Mouse (Mus musculus) hindbrain, embryonic 12.5 days (tissue): ENCODE data around the gene Otud4. TPM values are rescaled to one million over a fixed set of nuclear protein-coding genes. Genes with fewer than 3 reads are reported as not detected.
"Not testable (repeated sequence)": the region's sequence is repeated elsewhere in the genome, so short reads cannot be mapped to it uniquely, and the experiment has no call there.

ENCODE experiments used
- ATAC-seq: fragments of 200-750 bp; cut with Nextera tagmentation; 2 replicates; pipeline ENCODE4 v1.8.0; 2017; ENCODE audit warnings: moderate TSS enrichment; ENCODE audit not compliant: low FRiP score
- H3K27ac ChIP-seq: fragments of 300-500 bp; sonication (generic); 2 replicates; pipeline ENCODE4 v1.5.1; 2016; ENCODE audit warnings: mild to moderate bottlenecking
- H3K27me3 ChIP-seq: fragments of 300-500 bp; sonication (generic); 2 replicates; pipeline ENCODE4 v1.6.1; 2016; ENCODE audit warnings: mild to moderate bottlenecking
- H3K36me3 ChIP-seq: fragments of 300-500 bp; sonication (generic); 2 replicates; pipeline ENCODE4 v1.6.1; 2016; ENCODE audit warnings: mild to moderate bottlenecking
- H3K4me1 ChIP-seq: fragments of 300-500 bp; sonication (generic); 2 replicates; pipeline ENCODE4 v1.6.1; 2016
- H3K4me2 ChIP-seq: fragments of 300-500 bp; sonication (generic); replicated peaks from 2 replicates; pipeline ENCODE4 v1.6.1; 2016; ENCODE audit warnings: mild to moderate bottlenecking
- H3K4me3 ChIP-seq: fragments of 300-500 bp; sonication (generic); 2 replicates; pipeline ENCODE4 v1.5.1; 2016; ENCODE audit warnings: mild to moderate bottlenecking
- H3K9ac ChIP-seq: fragments of 300-500 bp; sonication (generic); 2 replicates; pipeline ENCODE4 v1.6.1; 2016; ENCODE audit warnings: mild to moderate bottlenecking, moderate library complexity
- H3K9me3 ChIP-seq: fragments of 300-500 bp; sonication (generic); replicated peaks from 2 replicates; pipeline ENCODE4 v1.6.1; 2016; ENCODE audit warnings: mild to moderate bottlenecking
- WGBS: fragments of 180-500 bp; shearing (Covaris S2); methylation state at CpG from one replicate; pipeline ENCODE4 v1.1.7; 2016; 5-methylcytosine and 5-hydroxymethylcytosine counted together
- polyA plus RNA-seq: library from polyadenylated mRNA; unstranded; fragments of >200 nt; fragmentation: Nextera tagmentation; extraction: Ambion mirVana; gene quantifications from 2 replicates; pipeline ENCODE4 v1.2.1, GENCODE M21; 2016

Gene Otud4
- polyA plus RNA-seq, 1 experiment from 2014 or later, result 19.3 TPM

DNA sequence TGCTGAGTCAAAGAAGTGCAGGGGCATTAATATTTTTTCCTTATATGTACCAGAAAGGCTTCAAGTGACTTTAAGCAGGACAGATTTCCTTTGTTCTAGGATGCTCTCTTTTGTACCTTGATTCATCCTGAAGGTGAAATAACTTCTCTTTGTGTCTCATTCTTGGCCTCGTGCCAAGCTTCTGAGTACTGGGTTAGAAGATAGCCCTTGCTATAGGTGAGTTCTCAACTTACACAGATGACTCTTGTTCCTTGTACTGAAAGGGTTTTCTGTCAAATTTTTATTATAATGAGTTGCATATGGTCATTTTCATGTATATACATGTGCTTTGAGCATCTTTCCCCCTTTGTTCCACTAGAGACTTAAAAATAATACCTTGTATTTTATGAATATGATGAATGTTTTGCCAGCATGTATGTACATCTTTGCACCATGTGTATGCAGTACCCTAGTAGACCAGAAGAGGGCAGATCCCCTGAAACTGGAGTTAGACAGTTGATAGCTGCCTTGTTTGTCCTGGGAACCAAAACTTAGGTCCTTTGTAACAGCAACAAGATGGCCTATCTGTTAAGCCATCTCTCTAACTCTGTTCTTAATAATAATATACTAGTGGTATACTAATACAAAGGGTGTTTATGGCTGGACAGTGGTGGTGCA is 10.9 kb downstream of the Otud4 start:
- 92% methylated on average over 1 of the region's 1 CpGs for WGBS
- no peaks in the 10 kb centered on the region for H3K4me1 ChIP-seq
- peaks cover 30% of the 10 kb centered on the region for H3K36me3 ChIP-seq
- no peak overlapping the region for H3K4me2 ChIP-seq
- H3K4me3 ChIP-seq, result no peak overlapping the region
- no peaks in the 10 kb centered on the region for H3K9me3 ChIP-seq
- no peak overlapping the region for H3K27ac ChIP-seq
- no peak overlapping the region for H3K9ac ChIP-seq
- ATAC-seq, result no peak
- H3K27me3 ChIP-seq, result no peaks in the 10 kb centered on the region

DNA sequence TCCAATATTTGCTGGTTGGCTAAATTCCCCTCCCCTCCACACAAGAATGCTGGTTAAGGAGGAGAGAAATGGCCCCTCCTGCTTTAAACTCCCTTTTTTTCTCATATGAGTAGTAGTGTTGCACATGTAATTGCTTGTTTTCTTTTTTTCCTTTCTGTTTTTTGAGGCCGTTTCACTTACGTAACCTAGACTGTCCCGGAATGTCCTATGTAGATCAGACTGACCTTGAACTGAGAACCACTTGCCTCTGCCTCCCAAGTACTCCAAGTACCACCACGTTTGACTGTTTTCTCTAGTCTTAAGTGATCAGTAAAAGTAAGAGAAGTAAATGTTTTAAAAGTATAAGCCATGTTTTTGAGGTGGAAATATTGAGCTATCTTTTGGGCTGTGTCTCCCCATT is 14.3 kb downstream of the Otud4 start:
- no peak for ATAC-seq
- no peak overlapping the region for H3K9ac ChIP-seq
- no peaks in the 10 kb centered on the region for H3K27me3 ChIP-seq
- peaks cover 26% of the 10 kb centered on the region for H3K36me3 ChIP-seq
- H3K4me1 ChIP-seq, result no peaks in the 10 kb centered on the region
- no peak overlapping the region for H3K27ac ChIP-seq
- WGBS, result 97% methylated on average over 4 of the region's 4 CpGs
- no peaks in the 10 kb centered on the region for H3K9me3 ChIP-seq
- no peak overlapping the region for H3K4me2 ChIP-seq
- no peak overlapping the region for H3K4me3 ChIP-seq

DNA sequence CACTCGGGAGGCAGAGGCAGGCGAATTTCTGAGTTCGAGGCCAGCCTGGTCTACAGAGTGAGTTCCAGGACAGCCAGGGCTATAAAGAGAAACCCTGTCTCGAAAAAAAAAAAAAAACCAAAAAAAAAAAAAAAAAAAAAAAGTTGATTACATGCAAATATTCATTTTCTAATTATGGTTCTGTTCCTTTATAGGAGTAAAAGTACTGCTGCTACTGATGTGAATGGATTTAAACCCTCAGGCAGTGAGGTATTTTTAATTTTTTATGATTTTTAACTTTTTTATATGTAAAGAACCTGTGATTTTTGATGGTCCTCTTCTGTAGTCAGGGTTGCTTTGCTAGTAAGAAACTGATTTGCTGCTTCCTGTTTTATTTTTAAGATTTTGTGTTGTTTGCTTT is 19.3 kb downstream of the Otud4 start:
- not testable (repeated sequence) for ATAC-seq, H3K9ac ChIP-seq, H3K27me3 ChIP-seq, H3K4me3 ChIP-seq, H3K9me3 ChIP-seq, H3K4me2 ChIP-seq, H3K4me1 ChIP-seq, H3K27ac ChIP-seq
- H3K36me3 ChIP-seq, result peaks cover 47% of the 10 kb centered on the region
- 97% methylated on average over 3 of the region's 4 CpGs for WGBS

DNA sequence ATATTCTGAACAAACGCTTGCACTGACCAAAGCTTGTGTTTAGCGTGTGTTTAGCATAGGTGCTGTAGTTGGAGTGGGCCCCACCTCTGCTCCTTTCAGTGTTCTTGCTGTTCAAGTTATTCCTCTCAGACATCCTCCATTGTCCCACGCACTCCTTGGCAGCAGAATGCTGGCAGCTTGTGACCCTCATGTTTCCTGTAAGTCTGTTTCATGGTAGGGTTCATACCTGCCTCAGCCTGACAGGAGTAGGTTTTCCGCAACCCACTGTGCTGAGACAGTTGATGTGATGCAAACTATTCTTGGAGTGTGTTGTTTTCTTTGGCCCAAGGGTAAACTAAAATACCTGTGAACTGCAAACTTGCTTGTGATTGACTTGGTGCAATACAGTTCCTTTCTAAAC is 37.0 kb downstream of the Otud4 start:
- Histone ChIP-seq H3K27me3 (no peaks in the 10 kb centered on the region), H3K9ac (no peak overlapping the region), H3K27ac (no peak overlapping the region), H3K4me2 (no peak overlapping the region), H3K9me3 (no peaks in the 10 kb centered on the region), H3K4me1 (peaks cover 5% of the 10 kb centered on the region; the same call in 1 of the 2 replicates), H3K4me3 (no peak overlapping the region), H3K36me3 (peaks cover 29% of the 10 kb centered on the region)
- ATAC-seq, result no peak
- WGBS, result 92% methylated on average over 4 of the region's 4 CpGs

DNA sequence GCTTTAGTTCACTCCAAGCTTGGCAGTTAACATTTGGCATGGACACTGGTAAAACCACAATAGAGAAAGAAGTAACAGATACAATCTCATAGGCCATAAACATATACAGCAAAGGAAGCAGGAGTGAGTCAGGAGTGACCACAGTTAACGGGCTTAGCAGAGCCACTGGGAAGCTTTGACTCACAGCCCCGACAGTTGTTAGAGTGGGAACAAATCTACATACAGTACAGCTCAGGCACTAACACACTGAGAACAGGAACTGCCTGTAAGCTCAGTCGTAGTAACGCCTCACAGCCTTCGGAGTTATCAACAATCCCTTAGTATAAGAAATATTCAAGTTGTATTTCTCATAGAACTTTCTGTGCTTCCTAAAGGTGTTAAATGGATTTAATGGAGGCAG is 39.6 kb downstream of the Otud4 start:
- H3K36me3 ChIP-seq, result peaks cover 25% of the 10 kb centered on the region
- WGBS, result 70% methylated on average over 5 of the region's 5 CpGs
- ATAC-seq, result no peak

DNA sequence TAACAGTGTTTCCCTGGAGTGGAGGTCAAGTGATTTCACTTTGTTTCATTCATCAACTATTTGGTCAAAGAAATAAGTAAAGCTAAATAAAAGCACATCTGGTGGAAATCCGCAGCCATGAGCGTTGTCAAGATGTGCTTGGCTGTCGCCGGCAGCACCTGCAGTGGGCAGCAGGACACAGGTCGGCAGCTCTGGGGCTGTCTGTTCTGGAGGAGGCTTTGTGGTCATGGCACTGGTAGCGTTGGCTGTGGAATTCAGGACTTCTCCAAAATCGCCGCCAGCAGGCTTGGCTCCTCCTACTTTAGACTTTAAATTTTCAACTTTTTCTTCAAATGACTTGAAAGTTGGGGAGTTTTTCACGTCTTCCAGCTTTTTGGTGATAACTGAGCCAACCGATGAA is 40.7 kb downstream of the Otud4 start:
- Histone ChIP-seq H3K4me2 (peak overlapping the region; percentile 61; the same call in 1 of the 2 replicates), H3K4me3 (peak overlapping the region; percentile 29; the same call in 1 of the 2 replicates), H3K36me3 (peaks cover 26% of the 10 kb centered on the region)
- WGBS, result 53% methylated on average over 10 of the region's 10 CpGs
- H3K27me3 ChIP-seq, ATAC-seq, H3K27ac ChIP-seq, H3K9ac ChIP-seq, H3K9me3 ChIP-seq, H3K4me1 ChIP-seq: not testable (repeated sequence)

More for the DNA sequence above, 39.6 kb downstream of the Otud4 start:
- peaks cover 5% of the 10 kb centered on the region; the same call in 1 of the 2 replicates for H3K4me1 ChIP-seq
- no peak overlapping the region for H3K9ac ChIP-seq
- no peaks in the 10 kb centered on the region for H3K27me3 ChIP-seq
- no peak overlapping the region for H3K27ac ChIP-seq
- no peaks in the 10 kb centered on the region for H3K9me3 ChIP-seq
- no peak overlapping the region for H3K4me3 ChIP-seq
- no peak overlapping the region for H3K4me2 ChIP-seq

DNA sequence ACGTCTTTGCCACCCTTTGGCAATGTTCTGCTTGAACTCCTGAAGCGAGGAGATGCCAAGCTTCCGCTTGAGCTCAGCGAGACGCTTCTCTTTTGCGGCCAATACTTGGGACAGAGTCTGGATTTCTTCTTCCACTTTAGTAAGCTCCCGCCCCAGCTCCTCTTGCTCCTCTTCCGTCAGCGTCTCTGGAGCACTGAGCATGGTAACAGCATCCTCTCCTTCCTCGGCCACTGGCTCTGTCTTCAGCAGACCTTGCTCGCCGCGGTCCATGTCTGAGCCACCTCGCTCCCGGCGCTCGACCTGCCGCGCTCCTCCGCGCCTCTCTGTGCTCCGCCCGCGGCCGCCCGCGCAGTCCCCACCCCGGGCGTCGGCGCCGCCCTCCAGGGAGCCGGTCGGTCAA is 41.1 kb downstream of the Otud4 start:
- Histone ChIP-seq H3K27ac (no peak overlapping the region), H3K9me3 (no peaks in the 10 kb centered on the region), H3K9ac (peak overlapping the region; percentile 49; the same call in 1 of the 2 replicates), H3K4me1 (peaks cover 5% of the 10 kb centered on the region; the same call in 1 of the 2 replicates), H3K27me3 (no peaks in the 10 kb centered on the region), H3K4me3 (peak overlapping the region; percentile 29), H3K4me2 (peak overlapping the region; percentile 61), H3K36me3 (peaks cover 30% of the 10 kb centered on the region)
- 9% methylated on average over 34 of the region's 34 CpGs for WGBS
- peak; percentile 75; the same call in 1 of the 2 replicates for ATAC-seq

DNA sequence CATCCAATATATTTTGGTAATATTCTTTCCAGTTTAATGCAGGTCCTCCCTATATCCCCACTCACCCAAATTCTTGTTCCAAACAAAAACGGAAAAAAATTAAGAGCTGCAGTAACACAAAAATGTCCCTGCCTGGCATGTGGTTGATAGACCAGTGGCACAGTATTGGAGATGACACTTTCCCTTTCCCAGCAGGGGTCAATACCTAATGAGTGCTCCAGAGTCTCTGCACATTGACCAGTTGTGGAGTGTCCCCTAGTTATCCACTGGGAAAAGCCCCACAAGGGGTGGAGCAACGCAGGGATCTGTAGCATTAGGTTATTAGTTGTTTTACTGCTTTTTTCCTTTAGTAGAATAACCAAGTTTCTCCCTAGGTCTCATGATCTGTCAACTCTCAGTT is 41.5 kb downstream of the Otud4 start:
- Histone ChIP-seq H3K36me3 (peaks cover 33% of the 10 kb centered on the region), H3K4me3 (peak overlapping the region; percentile 29), H3K9me3 (no peaks in the 10 kb centered on the region), H3K9ac (peak overlapping the region; percentile 49; the same call in 1 of the 2 replicates), H3K27me3 (no peaks in the 10 kb centered on the region), H3K4me2 (peak overlapping the region; percentile 61), H3K27ac (no peak overlapping the region), H3K4me1 (peaks cover 5% of the 10 kb centered on the region; the same call in 1 of the 2 replicates)
- WGBS, result 45% methylated on average over 2 of the region's 2 CpGs
- ATAC-seq, result no peak

DNA sequence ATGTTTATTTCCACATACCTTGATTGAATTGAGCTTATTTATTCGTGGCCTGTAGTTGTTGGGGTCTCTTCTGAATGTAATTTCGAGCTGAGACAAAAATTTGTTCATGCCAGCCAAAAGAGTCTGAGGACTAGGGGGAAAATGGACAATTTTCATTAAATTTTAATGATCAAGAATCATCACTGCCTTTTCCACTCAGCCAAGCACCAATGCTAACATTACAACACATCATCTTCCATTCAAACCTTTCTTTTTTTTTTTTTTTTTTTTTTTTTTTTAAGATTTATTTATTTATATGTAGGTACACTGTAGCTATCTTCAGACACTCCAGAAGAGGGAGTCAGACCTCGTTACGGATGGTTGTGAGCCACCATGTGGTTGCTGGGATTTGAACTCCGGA is 46.5 kb downstream of the Otud4 start:
- H3K4me1 ChIP-seq, H3K9ac ChIP-seq, H3K27me3 ChIP-seq, ATAC-seq, H3K4me2 ChIP-seq, H3K27ac ChIP-seq, H3K9me3 ChIP-seq, H3K4me3 ChIP-seq: not testable (repeated sequence)
- WGBS, result 93% methylated on average over 5 of the region's 5 CpGs
- peaks cover 69% of the 10 kb centered on the region for H3K36me3 ChIP-seq

DNA sequence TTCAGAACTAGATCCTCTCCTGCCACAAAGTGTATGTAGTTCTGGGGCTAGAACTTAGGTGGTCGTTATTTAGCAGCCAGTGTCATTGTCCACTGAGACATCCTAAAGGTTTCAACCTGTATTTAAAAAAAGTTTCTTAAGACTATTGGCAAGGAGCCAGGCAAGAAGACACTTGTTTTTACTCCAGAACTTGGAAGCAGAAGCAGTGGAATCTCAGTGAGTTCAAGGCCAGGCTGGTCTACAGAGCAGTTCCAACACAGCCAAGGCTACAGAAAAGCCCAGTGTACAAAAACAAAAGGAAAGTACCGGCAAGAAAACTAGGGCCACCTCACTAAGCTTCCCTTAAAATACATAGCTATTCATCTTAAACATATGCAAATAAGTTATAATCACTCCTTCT is 53.1 kb downstream of the Otud4 start:
- WGBS, result 91% methylated on average over 2 of the region's 2 CpGs

DNA sequence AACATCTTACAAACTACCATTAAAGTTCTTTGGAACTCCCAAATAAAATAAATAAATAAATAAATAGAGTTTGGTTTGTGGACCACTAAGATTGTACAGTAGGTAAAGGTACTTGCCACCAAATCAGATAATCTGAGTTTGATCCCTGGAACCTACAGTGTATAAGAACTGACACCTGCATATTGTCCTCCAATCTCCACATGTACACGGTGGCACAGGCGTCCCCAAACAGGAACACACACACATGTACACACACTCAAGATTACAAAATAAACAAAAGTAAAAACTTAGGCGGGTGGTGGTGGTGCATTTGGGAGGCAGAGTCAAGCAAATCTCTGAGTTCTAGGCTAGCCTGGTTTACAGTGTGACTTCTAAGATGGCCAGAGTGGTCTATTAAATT is 67.3 kb downstream of the Otud4 start:
- ATAC-seq, result no peak
- Histone ChIP-seq H3K4me1 (0 out of 2 replicates have a peak, but pooled peaks cover 4% of the 10 kb centered on the region), H3K36me3 (peaks cover 38% of the 10 kb centered on the region), H3K27ac (no peak overlapping the region), H3K4me2 (no peak overlapping the region), H3K4me3 (no peak overlapping the region), H3K9ac (no peak overlapping the region), H3K27me3 (no peaks in the 10 kb centered on the region), H3K9me3 (no peaks in the 10 kb centered on the region)
- 98% methylated on average over 3 of the region's 3 CpGs for WGBS

More for the DNA sequence above, 53.1 kb downstream of the Otud4 start:
- ATAC-seq, result no peak
- no peak overlapping the region for H3K4me2 ChIP-seq
- H3K4me3 ChIP-seq, result no peak overlapping the region
- no peaks in the 10 kb centered on the region for H3K9me3 ChIP-seq
- H3K27ac ChIP-seq, result no peak overlapping the region
- no peaks in the 10 kb centered on the region for H3K4me1 ChIP-seq
- H3K9ac ChIP-seq, result no peak overlapping the region
- H3K27me3 ChIP-seq, result no peaks in the 10 kb centered on the region
- H3K36me3 ChIP-seq, result peaks cover 64% of the 10 kb centered on the region

DNA sequence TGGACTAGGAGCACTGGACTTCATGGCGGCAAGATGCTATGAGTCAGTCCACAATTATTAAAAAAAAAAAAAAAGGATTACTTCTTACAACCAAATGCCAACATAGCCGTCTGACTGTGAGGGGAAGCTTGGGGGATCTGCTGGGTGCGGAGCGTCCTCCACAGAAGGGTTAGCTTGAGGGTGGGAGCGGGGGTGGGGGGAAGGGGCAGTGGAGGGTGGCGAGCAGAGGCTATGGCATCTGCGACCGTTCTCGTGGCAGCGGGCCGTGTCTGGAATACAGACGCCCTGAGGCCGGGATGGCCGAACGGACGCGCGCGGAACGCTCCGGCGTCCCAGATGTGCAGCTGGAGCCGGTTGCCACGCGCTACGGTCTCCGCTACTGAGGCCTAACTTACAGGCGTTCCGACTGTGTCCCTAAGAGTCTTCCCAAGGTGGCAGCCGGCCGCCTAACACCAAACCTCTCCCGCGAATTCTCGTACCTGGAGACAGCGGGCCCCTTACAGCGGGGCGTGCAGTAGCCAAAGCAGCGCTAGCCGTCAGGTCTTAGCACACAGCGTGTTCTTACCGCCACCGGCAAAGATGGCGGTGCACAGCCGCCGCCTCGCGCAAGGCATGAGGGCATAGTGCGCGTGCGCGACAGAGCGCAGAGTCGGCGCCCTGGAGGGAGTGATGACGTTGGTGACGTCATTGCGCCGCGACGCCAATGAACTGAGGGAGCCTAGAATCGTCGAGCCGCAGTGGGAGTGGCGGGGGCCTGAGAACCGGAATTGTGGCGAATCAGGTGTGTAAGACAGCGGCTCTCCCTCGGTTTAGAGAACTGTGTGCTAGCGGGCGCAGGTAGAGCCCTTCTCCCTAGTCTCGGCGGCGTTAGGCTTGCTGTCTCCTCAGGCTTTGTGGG is 71.9 kb downstream of the Otud4 start, which contains the start of the genes Abce1 and Anapc10:
Abce1 (minus strand) TSS at position 677 of the 898 bp plus-strand sequence.
Anapc10 (plus strand) TSS at position 757 of the 898 bp plus-strand sequence.
- WGBS, result under 1% methylated on average over 73 of the region's 73 CpGs
- peaks cover 5% of the 10 kb centered on the region for H3K36me3 ChIP-seq
- H3K4me2 ChIP-seq, result peak within 1 kb of the TSS; percentile 78
- H3K27me3 ChIP-seq, result no peaks in the 10 kb centered on the region
- H3K4me1 ChIP-seq, result peaks cover 11% of the 10 kb centered on the region
- H3K9ac ChIP-seq, result peak within 1 kb of the TSS; percentile 86
- no peaks in the 10 kb centered on the region for H3K9me3 ChIP-seq
- ATAC-seq, result peak; percentile 97
- H3K27ac ChIP-seq, result peak within 1 kb of the TSS; percentile 85
- H3K4me3 ChIP-seq, result peak within 1 kb of the TSS; percentile 85
